Mouse (Mus musculus) forebrain, embryonic 16.5 days (tissue): ENCODE measurements around the gene Ccdc6. TPM values are rescaled to one million over a fixed set of nuclear protein-coding genes. Genes with fewer than 3 reads are reported as not detected.

Experiments used
- ATAC-seq: fragments of 200-750 bp; cut with Nextera tagmentation; 2 replicates; pipeline ENCODE4 v1.8.0; 2017; ENCODE audit warnings: mild to moderate bottlenecking, moderate library complexity
- H3K27ac ChIP-seq: fragments of 300-500 bp; sonication (generic); 2 replicates; pipeline ENCODE4 v1.5.1; 2014; ENCODE audit warnings: low read length, control low read depth
- H3K27me3 ChIP-seq: fragments of 300-500 bp; sonication (generic); replicated peaks from 2 replicates; pipeline ENCODE4 v1.6.1; 2014; ENCODE audit warnings: low read length; ENCODE audit not compliant: control insufficient read depth, insufficient read depth
- H3K36me3 ChIP-seq: fragments of 300-500 bp; sonication (generic); 2 replicates; pipeline ENCODE4 v1.6.1; 2014; ENCODE audit not compliant: control insufficient read depth, insufficient read depth
- H3K4me1 ChIP-seq: fragments of 300-500 bp; sonication (generic); replicated peaks from 2 replicates; pipeline ENCODE4 v1.6.1; 2014; ENCODE audit warnings: low read length; ENCODE audit not compliant: control insufficient read depth, insufficient read depth
- H3K4me2 ChIP-seq: fragments of 300-500 bp; sonication (generic); 2 replicates; pipeline ENCODE4 v1.6.1; 2014; ENCODE audit warnings: mild to moderate bottlenecking, low read length, control low read depth
- H3K4me3 ChIP-seq: fragments of 300-500 bp; sonication (generic); replicated peaks from 2 replicates; pipeline ENCODE4 v1.5.1; 2014; ENCODE audit warnings: mild to moderate bottlenecking, low read length, control low read depth
- H3K9ac ChIP-seq: fragments of 300-500 bp; sonication (generic); replicated peaks from 2 replicates; pipeline ENCODE4 v1.6.1; 2014; ENCODE audit warnings: low read depth, low read length, control low read depth
- H3K9me3 ChIP-seq: fragments of 300-500 bp; sonication (generic); 2 replicates; pipeline ENCODE4 v1.6.1; 2016; ENCODE audit warnings: low read length; ENCODE audit not compliant: control insufficient read depth
- WGBS: fragments of 180-500 bp; shearing (Covaris S2); extraction: QIAGEN DNeasy Blood & Tissue Kit; methylation state at CpG from one replicate; pipeline ENCODE4 v1.1.7; 2014; 5-methylcytosine and 5-hydroxymethylcytosine counted together
- polyA plus RNA-seq: library from polyadenylated mRNA; unstranded; fragments of >200 nt; fragmentation: Nextera tagmentation; extraction: Ambion mirVana; gene quantifications from 2 replicates; pipeline ENCODE4 v1.2.1, GENCODE M21; 2015

Gene Ccdc6
- polyA plus RNA-seq, 1 experiment from 2014 or later, result 18.1 TPM

- H3K27ac ChIP-seq, result no peak overlapping the region
- no peaks in the 10 kb centered on the region; the same call in 1 of the 2 replicates for H3K36me3 ChIP-seq
- H3K9ac ChIP-seq, result no peak overlapping the region
- H3K4me1 ChIP-seq, result peaks cover 7% of the 10 kb centered on the region; the same call in 1 of the 2 replicates
- no peak for ATAC-seq
- no peak overlapping the region for H3K4me3 ChIP-seq
- H3K27me3 ChIP-seq, result no peaks in the 10 kb centered on the region
- no peak overlapping the region for H3K4me2 ChIP-seq
- H3K9me3 ChIP-seq, result no peaks in the 10 kb centered on the region
- WGBS, result 52% methylated on average over 5 of the region's 5 CpGs
Observed at GRCm38 (mm10) chr10:70163681-70164080, 66.8 kb downstream of the Ccdc6 start.

- H3K4me3 ChIP-seq, result no peak overlapping the region
- no peak overlapping the region for H3K4me2 ChIP-seq
- ATAC-seq, result no peak
- H3K27me3 ChIP-seq, result no peaks in the 10 kb centered on the region
- no peak overlapping the region for H3K27ac ChIP-seq
- peaks cover 7% of the 10 kb centered on the region; the same call in 1 of the 2 replicates for H3K4me1 ChIP-seq
- no peak overlapping the region for H3K9ac ChIP-seq
- H3K36me3 ChIP-seq, result no peaks in the 10 kb centered on the region; the same call in 1 of the 2 replicates
- 77% methylated on average over 6 of the region's 6 CpGs for WGBS
- no peaks in the 10 kb centered on the region for H3K9me3 ChIP-seq
Observed at GRCm38 (mm10) chr10:70165877-70166276, 69.0 kb downstream of the Ccdc6 start.

- Histone ChIP-seq H3K36me3 (no peaks in the 10 kb centered on the region; the same call in 1 of the 2 replicates), H3K27me3 (no peaks in the 10 kb centered on the region), H3K9ac (no peak overlapping the region), H3K4me1 (peaks cover 7% of the 10 kb centered on the region; the same call in 1 of the 2 replicates), H3K27ac (no peak overlapping the region), H3K4me3 (no peak overlapping the region), H3K4me2 (no peak overlapping the region), H3K9me3 (no peaks in the 10 kb centered on the region)
- no peak for ATAC-seq
- 98% methylated on average over 5 of the region's 5 CpGs for WGBS
Observed at GRCm38 (mm10) chr10:70166427-70166826, 69.5 kb downstream of the Ccdc6 start.

GRCm38 (mm10) chr10:70167625-70168024 lies 70.7 kb downstream of the Ccdc6 start:
- H3K4me3 ChIP-seq, result no peak overlapping the region
- no peaks in the 10 kb centered on the region for H3K27me3 ChIP-seq
- H3K9me3 ChIP-seq, result no peaks in the 10 kb centered on the region
- no peaks in the 10 kb centered on the region; the same call in 1 of the 2 replicates for H3K36me3 ChIP-seq
- no peak overlapping the region for H3K4me2 ChIP-seq
- H3K27ac ChIP-seq, result no peak overlapping the region
- 83% methylated on average over 11 of the region's 11 CpGs for WGBS
- H3K4me1 ChIP-seq, result peaks cover 7% of the 10 kb centered on the region; the same call in 1 of the 2 replicates
- ATAC-seq, result no peak
- H3K9ac ChIP-seq, result no peak overlapping the region

- ATAC-seq, result no peak
- WGBS, result 91% methylated on average over 13 of the region's 13 CpGs
- Histone ChIP-seq H3K27me3 (no peaks in the 10 kb centered on the region), H3K4me2 (no peak overlapping the region), H3K4me3 (no peak overlapping the region), H3K9me3 (no peaks in the 10 kb centered on the region), H3K9ac (no peak overlapping the region), H3K27ac (no peak overlapping the region), H3K36me3 (no peaks in the 10 kb centered on the region; the same call in 1 of the 2 replicates), H3K4me1 (peaks cover 7% of the 10 kb centered on the region; the same call in 1 of the 2 replicates)
Observed at GRCm38 (mm10) chr10:70168396-70168795, 71.5 kb downstream of the Ccdc6 start.

- ATAC-seq, result no peak
- Histone ChIP-seq H3K9ac (no peak overlapping the region), H3K4me2 (no peak overlapping the region), H3K36me3 (no peaks in the 10 kb centered on the region; the same call in 1 of the 2 replicates), H3K27me3 (no peaks in the 10 kb centered on the region), H3K9me3 (no peaks in the 10 kb centered on the region), H3K4me3 (no peak overlapping the region), H3K27ac (no peak overlapping the region), H3K4me1 (peaks cover 2% of the 10 kb centered on the region; the same call in 1 of the 2 replicates)
- WGBS, result 79% methylated on average over 18 of the region's 18 CpGs
Observed at GRCm38 (mm10) chr10:70169044-70169443, 72.1 kb downstream of the Ccdc6 start.

- no peak for ATAC-seq
- H3K36me3 ChIP-seq, result peaks cover 2% of the 10 kb centered on the region; the same call in 1 of the 2 replicates
- H3K4me2 ChIP-seq, result no peak overlapping the region
- WGBS, result 51% methylated on average over 3 of the region's 3 CpGs
- H3K27me3 ChIP-seq, result no peaks in the 10 kb centered on the region
- H3K9me3 ChIP-seq, result no peaks in the 10 kb centered on the region
- H3K4me1 ChIP-seq, result no peaks in the 10 kb centered on the region
- H3K4me3 ChIP-seq, result no peak overlapping the region
- H3K9ac ChIP-seq, result no peak overlapping the region
- no peak overlapping the region for H3K27ac ChIP-seq
Observed at GRCm38 (mm10) chr10:70173314-70173713, 76.4 kb downstream of the Ccdc6 start.

- H3K4me1 ChIP-seq, result no peaks in the 10 kb centered on the region
- H3K4me3 ChIP-seq, result no peak overlapping the region
- WGBS, result 90% methylated on average over 16 of the region's 16 CpGs
- no peak overlapping the region for H3K9ac ChIP-seq
- no peaks in the 10 kb centered on the region for H3K9me3 ChIP-seq
- ATAC-seq, result no peak
- peaks cover 2% of the 10 kb centered on the region; the same call in 1 of the 2 replicates for H3K36me3 ChIP-seq
- no peak overlapping the region for H3K4me2 ChIP-seq
- no peaks in the 10 kb centered on the region for H3K27me3 ChIP-seq
- H3K27ac ChIP-seq, result no peak overlapping the region
Observed at GRCm38 (mm10) chr10:70174494-70175190, 77.7 kb downstream of the Ccdc6 start.

GRCm38 (mm10) chr10:70180727-70181126 lies 83.8 kb downstream of the Ccdc6 start:
- Histone ChIP-seq H3K9me3 (no peaks in the 10 kb centered on the region), H3K36me3 (peaks cover 2% of the 10 kb centered on the region; the same call in 1 of the 2 replicates), H3K27me3 (no peaks in the 10 kb centered on the region), H3K9ac (no peak overlapping the region), H3K4me2 (no peak overlapping the region), H3K4me3 (no peak overlapping the region), H3K4me1 (peaks cover 6% of the 10 kb centered on the region), H3K27ac (no peak overlapping the region)
- ATAC-seq, result no peak
- WGBS, result 85% methylated on average over 9 of the region's 9 CpGs
